Mouse (Mus musculus): ENCODE measurements around the gene Rpl19. TPM values are rescaled to one million over a fixed set of nuclear protein-coding genes. Genes with fewer than 3 reads are reported as not detected.

The Rpl19 gene
- total RNA-seq (2021) = 100 to 1,000 TPM; 560 to 589 TPM

DNA sequence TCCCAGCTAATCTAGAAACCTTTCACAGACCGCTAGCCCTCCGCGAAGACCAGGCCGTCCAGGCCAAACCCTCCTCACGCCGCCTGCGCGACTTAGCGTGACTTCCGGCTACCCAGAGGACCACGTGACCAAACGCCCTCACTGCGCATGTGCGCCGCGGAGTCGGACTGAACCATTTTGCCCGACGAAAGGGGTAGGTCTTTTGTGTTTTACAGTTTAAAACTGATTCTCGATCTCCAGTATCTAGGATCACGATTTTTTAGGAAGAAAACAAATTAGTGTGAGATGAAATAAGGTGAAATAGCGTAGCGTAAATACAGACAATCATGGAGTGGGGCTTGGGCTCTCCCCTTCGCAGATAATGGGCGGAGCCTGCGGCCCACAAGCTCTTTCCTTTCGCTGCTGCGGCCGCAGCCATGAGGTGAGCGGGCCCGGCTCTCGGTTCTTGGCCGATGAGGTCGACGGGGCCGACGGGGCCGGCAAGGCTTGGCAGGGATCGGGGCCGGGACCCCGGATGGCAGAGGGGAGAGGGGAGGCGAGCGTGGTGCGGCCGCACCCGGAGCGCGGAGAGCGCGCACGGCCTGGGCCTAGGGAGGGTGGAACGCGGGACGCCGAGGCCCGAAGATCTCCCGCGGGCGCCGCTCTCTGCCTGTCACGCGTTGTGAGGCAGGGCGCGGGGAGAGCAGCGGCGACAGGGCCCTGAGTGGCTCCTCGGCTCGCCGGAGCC, at the start of gene Rpl19:
Gene Rpl19 (plus strand): TSS at position 141 of the 727 bp plus-strand sequence.
- peak; percentile 93 to 95 for DNase-seq (ENCODE audit: low spot score in 2 of 2)
- intact Hi-C loops (cut with DNase I) = loop anchor here (5.0 kb wide), 1 partner anchor 121 kb away; no protein-coding TSS in a partner anchor

- no peak for DNase-seq (ENCODE audit: low spot score in 2 of 2)
- intact Hi-C loops (cut with DNase I) = no loop called here
Observed at GRCm38 (mm10) chr11:97977797-97978196, 48.7 kb upstream of the Rpl19 start.

- intact Hi-C loops (cut with DNase I) = no loop called here
- no peak for DNase-seq (ENCODE audit: low spot score in 2 of 2)
Observed at GRCm38 (mm10) chr11:97978392-97978791, 48.1 kb upstream of the Rpl19 start.

DNA sequence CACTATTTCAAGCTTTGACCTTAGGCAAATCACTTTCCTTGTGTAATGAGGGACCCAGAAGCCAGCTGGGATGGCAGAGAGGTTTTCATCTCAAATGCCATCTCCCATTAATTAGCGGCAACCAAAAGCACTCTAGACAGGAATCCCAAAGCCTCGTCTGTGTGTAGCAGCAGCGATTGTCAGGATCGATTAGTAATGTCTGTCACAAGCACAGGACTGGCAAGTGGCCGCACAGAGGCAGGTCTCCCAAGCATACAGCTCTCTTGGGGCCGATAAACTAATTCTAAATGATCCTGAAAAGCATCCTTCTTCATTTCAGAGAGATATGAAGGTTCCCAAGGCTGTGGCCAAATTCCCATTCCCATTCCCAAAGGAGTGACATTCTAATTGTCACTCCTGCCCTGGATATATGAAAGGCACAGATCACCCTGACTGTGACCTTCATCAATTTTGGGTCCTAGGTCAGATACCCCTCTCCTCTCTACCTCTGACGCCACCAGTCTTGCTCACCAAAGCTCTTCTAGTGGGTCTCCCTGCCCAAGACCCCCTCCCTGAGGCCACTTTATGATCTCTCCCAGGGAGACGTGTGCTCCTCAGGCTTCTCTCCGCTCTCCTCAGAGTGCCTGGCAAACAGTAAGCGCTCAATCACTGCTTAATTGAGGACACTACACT, 46.5 kb upstream of the Rpl19 start:
- no peak for DNase-seq (ENCODE audit: low spot score in 2 of 2)
- intact Hi-C loops (cut with DNase I) = no loop called here

GRCm38 (mm10) chr11:97980531-97980966, 46.0 kb upstream of the Rpl19 start:
- DNase-seq (ENCODE audit: low spot score in 2 of 2) = no peak
- intact Hi-C loops (cut with DNase I) = no loop called here

DNA sequence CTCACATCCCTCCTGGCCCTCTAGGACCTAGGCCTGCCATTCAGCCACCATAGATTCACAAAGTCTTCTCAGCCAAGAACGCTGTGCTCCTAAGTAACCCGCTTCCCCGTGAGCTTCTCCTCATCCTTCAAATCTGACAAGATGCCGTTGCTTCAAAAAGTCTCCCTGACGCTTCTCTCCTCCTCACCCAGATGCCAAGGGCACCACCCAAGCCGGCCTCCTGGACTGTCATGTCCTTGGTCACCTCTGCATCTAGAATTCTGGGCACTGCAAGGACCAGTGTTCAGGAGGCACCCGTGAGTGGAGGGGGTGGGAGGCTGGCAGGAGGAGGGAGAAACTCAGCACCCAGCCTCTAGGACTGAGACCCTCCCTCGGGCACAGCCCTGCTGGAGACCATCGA, 43.8 kb upstream of the Rpl19 start:
- intact Hi-C loops (cut with DNase I) = no loop called here
- no peak for DNase-seq (ENCODE audit: low spot score in 2 of 2)

DNA sequence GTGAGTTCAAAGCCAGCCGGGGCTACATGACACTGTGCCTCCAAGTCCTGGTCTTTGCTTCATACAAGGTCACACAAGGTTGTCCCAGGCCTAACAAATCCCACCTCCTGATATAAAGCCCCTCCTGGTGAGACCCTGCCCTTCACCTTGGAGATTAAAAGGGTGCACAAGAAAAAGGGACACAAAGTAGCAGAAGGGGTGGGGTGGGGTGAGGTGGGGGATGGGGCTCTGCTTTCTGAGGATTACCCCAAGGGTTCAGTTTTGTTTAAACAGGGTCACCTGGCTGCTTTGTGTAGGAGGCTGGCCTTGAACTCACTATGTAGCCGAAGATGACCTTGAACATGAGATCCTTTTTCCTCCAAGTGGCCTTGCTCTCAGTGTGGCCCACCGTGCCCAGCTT, 43.0 kb upstream of the Rpl19 start:
- intact Hi-C loops (cut with DNase I) = no loop called here
- DNase-seq (ENCODE audit: low spot score in 2 of 2) = no peak

GRCm38 (mm10) chr11:97983983-97984382, 42.5 kb upstream of the Rpl19 start:
- DNase-seq (ENCODE audit: low spot score in 2 of 2) = no peak
- intact Hi-C loops (cut with DNase I) = no loop called here

- DNase-seq (ENCODE audit: low spot score in 2 of 2) = no peak
- intact Hi-C loops (cut with DNase I) = no loop called here
Observed at GRCm38 (mm10) chr11:97985727-97986677, 40.5 kb upstream of the Rpl19 start, which contains the start of gene Plxdc1. TSS of gene Plxdc1 (minus strand) at chr11:97986444.

- intact Hi-C loops (cut with DNase I) = loop anchor here (1.0 kb wide), 2 partner anchors 51 to 88 kb away; no protein-coding TSS in a partner anchor
- DNase-seq (ENCODE audit: low spot score in 2 of 2) = no peak
Observed at GRCm38 (mm10) chr11:97986738-97987465, 39.6 kb upstream of the Rpl19 start.

GRCm38 (mm10) chr11:97987551-97988526, 38.7 kb upstream of the Rpl19 start:
- intact Hi-C loops (cut with DNase I) = loop anchor here (1.0 to 2.0 kb wide), 3 partner anchors 52 to 189 kb away; partner anchors contain the start of gene Lasp1
- DNase-seq (ENCODE audit: low spot score in 2 of 2) = peak; percentile 95 to 98

- peak; percentile 87 to 95 for DNase-seq (ENCODE audit: low spot score in 2 of 2)
- intact Hi-C loops (cut with DNase I) = loop anchor here (2.0 kb wide), 1 partner anchor 190 kb away; the partner anchor contains the start of gene Lasp1
Observed at GRCm38 (mm10) chr11:97988530-97989096, 37.9 kb upstream of the Rpl19 start.

GRCm38 (mm10) chr11:97994539-97995100, 31.9 kb upstream of the Rpl19 start:
- DNase-seq (ENCODE audit: low spot score in 2 of 2) = peak; percentile 61 to 66
- intact Hi-C loops (cut with DNase I) = no loop called here

- DNase-seq (ENCODE audit: low spot score in 2 of 2) = no peak
- intact Hi-C loops (cut with DNase I) = no loop called here
Observed at GRCm38 (mm10) chr11:97995564-97996288, 30.8 kb upstream of the Rpl19 start, which contains the start of gene Arl5c. TSS of gene Arl5c (minus strand) at chr11:97996181.

GRCm38 (mm10) chr11:97996691-97997090, 29.8 kb upstream of the Rpl19 start:
- no peak for DNase-seq (ENCODE audit: low spot score in 2 of 2)
- intact Hi-C loops (cut with DNase I) = no loop called here

- no peak for DNase-seq (ENCODE audit: low spot score in 2 of 2)
- intact Hi-C loops (cut with DNase I) = no loop called here
Observed at GRCm38 (mm10) chr11:97997387-97997960, 29.0 kb upstream of the Rpl19 start.
